Mouse (Mus musculus) myocyte (in vitro differentiated cells): ENCODE results near the gene Stk25.

Source experiments
- CEBPB ChIP-seq: IDR thresholded peaks from 2 replicates; pipeline ENCODE4 v1.6.1; 2011; ENCODE audit warnings: mild to moderate bottlenecking, moderate library complexity; ENCODE audit not compliant: poor library complexity, insufficient read depth, severe bottlenecking
- E2F4 ChIP-seq: IDR thresholded peaks from one replicate; pipeline ENCODE4 v1.6.1; 2011; ENCODE audit warnings: mild to moderate bottlenecking, control low read depth, moderate library complexity; ENCODE audit not compliant: insufficient read depth
- MAX ChIP-seq: IDR thresholded peaks from one replicate; pipeline ENCODE4 v1.6.1; 2011; ENCODE audit warnings: low read depth, mild to moderate bottlenecking, control low read depth
- MYOD1 ChIP-seq, 3 experiments: IDR thresholded peaks; one replicate each; pipeline ENCODE4 v1.6.1; 2011; ENCODE audit warnings: control low read depth in 2 of 3, low read depth in 2 of 3, mild to moderate bottlenecking in 2 of 3, moderate library complexity in 1 of 3; ENCODE audit not compliant: insufficient read length in 2 of 3, control insufficient read depth in 1 of 3
- MYOG ChIP-seq, 3 experiments: IDR thresholded peaks; one replicate each; pipeline ENCODE4 v1.6.1; 2011; ENCODE audit warnings: control low read depth in 2 of 3, low read depth in 2 of 3, mild to moderate bottlenecking in 2 of 3; ENCODE audit not compliant: insufficient read length in 2 of 3, control insufficient read depth in 1 of 3, insufficient read depth in 1 of 3
- POLR2A ChIP-seq: IDR thresholded peaks from one replicate; pipeline ENCODE4 v1.6.1; 2011; ENCODE audit warnings: low read depth, mild to moderate bottlenecking, control low read depth, moderate library complexity; ENCODE audit not compliant: insufficient read length
- POLR2AphosphoS2 ChIP-seq: IDR thresholded peaks from one replicate; pipeline ENCODE4 v1.6.1; 2011; ENCODE audit warnings: low read depth, control low read depth; ENCODE audit not compliant: insufficient read length
- REST ChIP-seq: IDR thresholded peaks from one replicate; pipeline ENCODE4 v1.6.1; 2011; ENCODE audit warnings: mild to moderate bottlenecking, control low read depth, moderate library complexity; ENCODE audit not compliant: insufficient read depth, insufficient read length
- TCF12 ChIP-seq: IDR thresholded peaks from one replicate; pipeline ENCODE4 v1.6.1; 2011; ENCODE audit warnings: mild to moderate bottlenecking, control low read depth; ENCODE audit not compliant: poor library complexity, insufficient read depth, severe bottlenecking
- USF1 ChIP-seq: IDR thresholded peaks from one replicate; pipeline ENCODE4 v1.6.1; 2011; ENCODE audit warnings: low read depth, mild to moderate bottlenecking, control low read depth, moderate library complexity

GRCm38 (mm10) chr1:93588346-93588745 lies 70.1 kb downstream of the Stk25 start:
- TF ChIP-seq POLR2A (no peak), POLR2AphosphoS2 (no peak), CEBPB (no peak), TCF12 (no peak), USF1 (no peak), E2F4 (no peak), REST (no peak), MYOG (IDR thresholded peaks at IDR 0.05; ENCODE audit: control insufficient read depth in 1 of 3, insufficient read depth in 1 of 3, insufficient read length in 2 of 3, low read depth in 2 of 3) (no peak), MAX (no peak), MYOD1 (IDR thresholded peaks at IDR 0.05; ENCODE audit: control insufficient read depth in 1 of 3, insufficient read length in 2 of 3, low read depth in 2 of 3) (no peak)
